25 mouse cellular contexts compared by ENCODE assay signal in the genomic region with DNA sequence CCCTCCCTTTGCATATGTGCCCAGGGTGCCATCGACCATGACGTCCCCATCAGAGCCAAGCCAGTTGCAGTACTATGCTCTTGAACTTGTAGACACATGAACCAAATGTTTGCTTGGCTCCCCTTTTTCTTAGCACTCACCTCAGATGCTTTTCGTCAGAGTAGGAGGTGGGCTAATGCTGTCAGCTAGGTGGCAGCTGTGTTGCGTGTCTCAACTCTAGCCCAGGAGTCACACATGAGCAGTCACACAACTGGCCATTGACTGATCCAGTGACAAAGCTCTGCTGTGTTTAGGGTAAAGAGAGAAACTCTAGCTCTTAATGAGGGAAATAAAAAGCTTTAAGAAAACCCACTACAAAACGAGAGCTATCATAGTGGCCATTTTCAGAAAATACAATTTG. TPM values are rescaled to one million over a fixed set of nuclear protein-coding genes. Genes with fewer than 3 reads are reported as not detected.
DNase-seq lines count a peak whose midpoint lies in the region; ATAC-seq and TF ChIP-seq lines count a peak whose summit lies in the region.
"Had no signal": no experiment of that assay in that cellular context is flagged by ENCODE, and none has a peak within 500 bp of the region (broad histone marks: within the 10 kb centered on the region; RNA-seq: fewer than 3 reads in every experiment).

No protein-coding gene starts in this region.

- no peak overlapping the region for H3K4me3 ChIP-seq in cerebellum, adult 2 months (replicated peaks; ENCODE audit: insufficient read depth, low read depth, low read length)
- H3K4me3 ChIP-seq in kidney, adult 2 months (ENCODE audit: insufficient read depth, low read depth, low read length) = no peak overlapping the region
- H3K4me3 ChIP-seq in lung, postnatal 0 days (ENCODE audit: low read depth, low read length) = no peak overlapping the region
- no peak overlapping the region for H3K4me3 ChIP-seq in ES-E14 (ENCODE audit: insufficient read depth in 1 of 2, low read depth in 1 of 2, low read length in 2 of 2, poor library complexity in 1 of 2, severe bottlenecking in 1 of 2)
- H3K4me3 ChIP-seq: embryonic facial prominence, embryonic 15.5 days; forebrain, embryonic 10.5 days; heart, embryonic 12.5 days; hindbrain, embryonic 15.5 days; midbrain, embryonic 10.5 days; neural tube, embryonic 15.5 days; stomach, embryonic 15.5 days had no signal

- no peaks in the 10 kb centered on the region for H3K36me3 ChIP-seq in kidney, adult 2 months (ENCODE audit: control insufficient read depth, insufficient read depth, low read length)
- H3K36me3 ChIP-seq in lung, postnatal 0 days (ENCODE audit: insufficient read depth, low read length) = no peaks in the 10 kb centered on the region
- H3K36me3 ChIP-seq in ES-E14 (ENCODE audit: control insufficient read depth, insufficient read depth, low read length, poor library complexity, severe bottlenecking) = no peaks in the 10 kb centered on the region
- H3K36me3 ChIP-seq: embryonic facial prominence, embryonic 15.5 days; forebrain, embryonic 10.5 days; heart, embryonic 12.5 days; hindbrain, embryonic 15.5 days; midbrain, embryonic 10.5 days; neural tube, embryonic 15.5 days; stomach, embryonic 15.5 days had no signal

- no peak overlapping the region for H3K27ac ChIP-seq in cerebellum, adult 2 months (ENCODE audit: insufficient read depth, low read length)
- no peak overlapping the region for H3K27ac ChIP-seq in kidney, adult 2 months (ENCODE audit: insufficient read depth, low read depth, low read length)
- H3K27ac ChIP-seq in lung, postnatal 0 days (ENCODE audit: low read length) = no peak overlapping the region
- 0 out of 2 replicates have a peak overlapping the region, but pooled peaks have one; percentile 37 for H3K27ac ChIP-seq in ES-E14 (ENCODE audit: insufficient read depth, low read depth, low read length, poor library complexity, severe bottlenecking)
- H3K27ac ChIP-seq: embryonic facial prominence, embryonic 15.5 days; forebrain, embryonic 10.5 days; hindbrain, embryonic 15.5 days; macrophage; midbrain, embryonic 10.5 days; neural tube, embryonic 15.5 days; stomach, embryonic 15.5 days had no signal

- DNase-seq in cerebellum, adult 2 months = no peak
- DNase-seq in cerebellum, adult 9-10 months = no peak
- no peak for DNase-seq in kidney, adult 2 months
- no peak for DNase-seq in kidney, postnatal 10 days
- no peak for DNase-seq in lung, postnatal 0 days (ENCODE audit: low spot score)
- DNase-seq in lung, postnatal 10 days = no peak
- DNase-seq in ES-E14 (ENCODE audit: low read depth, low spot score) = no peak
- DNase-seq in layer of hippocampus, postnatal 25 days (ENCODE audit: extremely low spot score in 1 of 2, low spot score in 1 of 2) = no peak
- DNase-seq: cerebellum, postnatal 10 days; embryo, embryonic 11 days; gastrocnemius, postnatal 10 days; heart, postnatal 36 days; kidney, postnatal 25 days; layer of hippocampus, adult 9-11 months; lung, adult 18-20 months; thymus, adult 2 months had no signal

- WGBS in cerebellum, adult 2 months = 63% methylated on average over 5 of the region's 5 CpGs
- 37% methylated on average over 5 of the region's 5 CpGs for WGBS in kidney, adult 2 months
- 46% methylated on average over 5 of the region's 5 CpGs for WGBS in lung, postnatal 0 days

- peak; percentile 13; the same call in 1 of the 2 replicates for TF ChIP-seq CTCF in cerebellum, adult 2 months (IDR thresholded peaks at IDR 0.05; ENCODE audit: borderline replicate concordance, insufficient read depth, low read depth, low read length)
- peak; percentile 47; the same call in 1 of the 2 replicates for TF ChIP-seq CTCF in kidney, adult 2 months (conservative IDR thresholded peaks at IDR 0.05; ENCODE audit: insufficient read depth, insufficient read length, low read depth, low read length)
- TF ChIP-seq CTCF in lung, postnatal 0 days (IDR thresholded peaks at IDR 0.05) = peak; percentile 32

- no peaks in the 10 kb centered on the region for H3K9me3 ChIP-seq in lung, postnatal 0 days (ENCODE audit: low read length)
- H3K9me3 ChIP-seq in ES-E14 (ENCODE audit: control insufficient read depth, insufficient read depth, low read depth, low read length) = no peaks in the 10 kb centered on the region
- H3K9me3 ChIP-seq: embryonic facial prominence, embryonic 15.5 days; forebrain, embryonic 10.5 days; heart, embryonic 12.5 days; hindbrain, embryonic 15.5 days; midbrain, embryonic 10.5 days; neural tube, embryonic 15.5 days; stomach, embryonic 15.5 days had no signal

- TF ChIP-seq POLR2A in cerebellum, adult 2 months (IDR thresholded peaks at IDR 0.05; ENCODE audit: borderline replicate concordance, insufficient read depth, low read length) = no peak
- TF ChIP-seq POLR2A in kidney, adult 2 months (IDR thresholded peaks at IDR 0.05; ENCODE audit: low read depth, low read length) = no peak

- 0 out of 2 replicates have a peak, but pooled peaks cover 9% of the 10 kb centered on the region for H3K4me1 ChIP-seq in cerebellum, adult 2 months (ENCODE audit: control insufficient read depth, insufficient read depth, low read length)
- no peaks in the 10 kb centered on the region for H3K4me1 ChIP-seq in kidney, adult 2 months (ENCODE audit: control insufficient read depth, insufficient read depth, low read length)
- no peaks in the 10 kb centered on the region for H3K4me1 ChIP-seq in lung, postnatal 0 days (ENCODE audit: insufficient read depth, low read depth, low read length)
- peaks cover 2 to 10% of the 10 kb centered on the region in 2 experiments; a peak in 2 of 4 replicates for H3K4me1 ChIP-seq in ES-E14 (ENCODE audit: control insufficient read depth in 2 of 2, insufficient read depth in 2 of 2, low read length in 2 of 2, poor library complexity in 1 of 2)
- H3K4me1 ChIP-seq: embryonic facial prominence, embryonic 15.5 days; forebrain, embryonic 10.5 days; heart, embryonic 12.5 days; hindbrain, embryonic 15.5 days; midbrain, embryonic 10.5 days; neural tube, embryonic 15.5 days; stomach, embryonic 15.5 days had no signal

- no peak for ATAC-seq in lung, postnatal 0 days

- no peak overlapping the region for H3K4me2 ChIP-seq in lung, postnatal 0 days (replicated peaks; ENCODE audit: low read depth, low read length)
- H3K4me2 ChIP-seq: embryonic facial prominence, embryonic 15.5 days; heart, embryonic 12.5 days; hindbrain, embryonic 15.5 days; liver, embryonic 11.5 days; neural tube, embryonic 15.5 days; stomach, embryonic 15.5 days had no signal

- H3K27me3 ChIP-seq in cerebellum, adult 2 months (ENCODE audit: control insufficient read depth, insufficient read depth, low read length) = no peaks in the 10 kb centered on the region
- no peaks in the 10 kb centered on the region for H3K27me3 ChIP-seq in kidney, adult 2 months (replicated peaks; ENCODE audit: control insufficient read depth, insufficient read depth, low read length)
- H3K27me3 ChIP-seq in lung, postnatal 0 days (replicated peaks; ENCODE audit: insufficient read depth, low read length) = no peaks in the 10 kb centered on the region
- H3K27me3 ChIP-seq: embryonic facial prominence, embryonic 15.5 days; hindbrain, embryonic 15.5 days; neural tube, embryonic 15.5 days; stomach, embryonic 15.5 days had no signal

- TF ChIP-seq EP300 in lung, postnatal 0 days (IDR thresholded peaks at IDR 0.05) = no peak

- in situ Hi-C loops in ES-E14 (cut with MboI; ENCODE audit: low sequenced_read_pairs in 2 of 2, unreplicated experiment in 2 of 2) = no loop called here

- no peak overlapping the region for H3K9ac ChIP-seq in lung, postnatal 0 days (replicated peaks; ENCODE audit: low read depth)
- no peak overlapping the region for H3K9ac ChIP-seq in ES-E14 (ENCODE audit: insufficient read depth, low read depth, low read length, poor library complexity, severe bottlenecking)
- H3K9ac ChIP-seq: embryonic facial prominence, embryonic 15.5 days; heart, embryonic 12.5 days; hindbrain, embryonic 15.5 days; neural tube, embryonic 15.5 days; stomach, embryonic 15.5 days had no signal

TF ChIP-seq in ES-E14, 5 proteins besides CTCF, POLR2A, EP300 and RAD21:
- TF ChIP-seq HCFC1 (IDR thresholded peaks at IDR 0.05; ENCODE audit: borderline replicate concordance, insufficient read depth, low read length) (no peak), MAFK (IDR thresholded peaks at IDR 0.05; ENCODE audit: insufficient read depth, low read depth, low read length) (no peak), CHD2 (IDR thresholded peaks at IDR 0.05; ENCODE audit: low read depth, low read length) (no peak), ZNF384 (IDR thresholded peaks at IDR 0.05; ENCODE audit: low read depth, low read length) (no peak), ZC3H11A (IDR thresholded peaks at IDR 0.05; ENCODE audit: borderline replicate concordance, low read depth, low read length) (no peak)
TF ChIP-seq in ES-E14: peak in this region for 0.

RNA-seq across cellular contexts. Expression of a gene that starts 22.8 kb away (rescaled TPM):
- 142 and 151 TPM in 2 replicates for polyA plus RNA-seq in cerebellum, adult 2 months (2012; rRNA removed)
- 199 and 263 TPM in 2 replicates for polyA plus RNA-seq in kidney, adult 2 months (2012; rRNA removed)
- polyA plus RNA-seq in lung, postnatal 0 days (2015; fragmentation: Nextera tagmentation; extraction: Ambion mirVana) = 65.4 and 69.8 TPM in 2 replicates
- 77.2 and 135 TPM in 2 replicates for total RNA-seq in ES-E14 (2012; rRNA removed)
- total RNA-seq in layer of hippocampus, postnatal 25 days (2021) = 10 to 100 TPM; 45.4 to 51.6 TPM
